Mouse (Mus musculus): ENCODE measurements around the gene Rhox4g. TPM values are rescaled to one million over a fixed set of nuclear protein-coding genes. Genes with fewer than 3 reads are reported as not detected.

Rhox4g gene
- polyA plus RNA-seq, 1 experiment from 2014 or later = not detected

Other genes with a start within 250 kb of the Rhox4g start
- not detected in 2 replicates for gene Rhox2b, start 239.3 kb downstream of the Rhox4g start, polyA plus RNA-seq (2015; fragmentation: Nextera tagmentation; extraction: Ambion mirVana)
- not detected in 2 replicates for gene Rhox4b, start 218.8 kb downstream of the Rhox4g start, polyA plus RNA-seq (2015; fragmentation: Nextera tagmentation; extraction: Ambion mirVana)
- gene Rhox2c, start 197.6 kb downstream of the Rhox4g start, polyA plus RNA-seq (2015; fragmentation: Nextera tagmentation; extraction: Ambion mirVana) = not detected in 2 replicates
- not detected in 2 replicates for gene Rhox3c, start 192.7 kb downstream of the Rhox4g start, polyA plus RNA-seq (2015; fragmentation: Nextera tagmentation; extraction: Ambion mirVana)
- gene Rhox4c, start 171.0 kb downstream of the Rhox4g start, polyA plus RNA-seq (2015; fragmentation: Nextera tagmentation; extraction: Ambion mirVana) = not detected in 2 replicates
- not detected in 2 replicates for gene Rhox2d, start 157.9 kb downstream of the Rhox4g start, polyA plus RNA-seq (2015; fragmentation: Nextera tagmentation; extraction: Ambion mirVana)
- not detected in 2 replicates for gene Rhox4d, start 137.0 kb downstream of the Rhox4g start, polyA plus RNA-seq (2015; fragmentation: Nextera tagmentation; extraction: Ambion mirVana)
- gene Rhox2e, start 120.9 kb downstream of the Rhox4g start, polyA plus RNA-seq (2015; fragmentation: Nextera tagmentation; extraction: Ambion mirVana) = not detected in 2 replicates
- gene Rhox3e, start 109.3 kb downstream of the Rhox4g start, polyA plus RNA-seq (2015; fragmentation: Nextera tagmentation; extraction: Ambion mirVana) = not detected in 2 replicates
- gene Rhox4e, start 93.9 kb downstream of the Rhox4g start, polyA plus RNA-seq (2015; fragmentation: Nextera tagmentation; extraction: Ambion mirVana) = not detected in 2 replicates
- not detected in 2 replicates for gene Rhox2f, start 79.9 kb downstream of the Rhox4g start, polyA plus RNA-seq (2015; fragmentation: Nextera tagmentation; extraction: Ambion mirVana)
- gene Rhox3f, start 70.3 kb downstream of the Rhox4g start, polyA plus RNA-seq (2015; fragmentation: Nextera tagmentation; extraction: Ambion mirVana) = not detected in 2 replicates
- gene Rhox4f, start 43.6 kb downstream of the Rhox4g start, polyA plus RNA-seq (2015; fragmentation: Nextera tagmentation; extraction: Ambion mirVana) = not detected in 2 replicates
- not detected in 2 replicates for gene Rhox3g, start 22.7 kb downstream of the Rhox4g start, polyA plus RNA-seq (2015; fragmentation: Nextera tagmentation; extraction: Ambion mirVana)
- gene Rhox2g, start 7.9 kb downstream of the Rhox4g start, polyA plus RNA-seq (2015; fragmentation: Nextera tagmentation; extraction: Ambion mirVana) = not detected in 2 replicates
- gene Rhox3h, start 17.4 kb upstream of the Rhox4g start, polyA plus RNA-seq (2015; fragmentation: Nextera tagmentation; extraction: Ambion mirVana) = not detected in 2 replicates
- gene Rhox2h, start 21.9 kb upstream of the Rhox4g start, polyA plus RNA-seq (2015; fragmentation: Nextera tagmentation; extraction: Ambion mirVana) = not detected in 2 replicates
- 1.1 and 1.5 TPM in 2 replicates for gene Rhox5, start 153.5 kb upstream of the Rhox4g start, polyA plus RNA-seq (2015; fragmentation: Nextera tagmentation; extraction: Ambion mirVana)
- gene Rhox6, start 175.6 kb upstream of the Rhox4g start, polyA plus RNA-seq (2015; fragmentation: Nextera tagmentation; extraction: Ambion mirVana) = not detected in 2 replicates
- not detected in 2 replicates for gene Rhox7a, start 180.4 kb upstream of the Rhox4g start, polyA plus RNA-seq (2015; fragmentation: Nextera tagmentation; extraction: Ambion mirVana)
- gene Rhox8, start 227.6 kb upstream of the Rhox4g start, polyA plus RNA-seq (2015; fragmentation: Nextera tagmentation; extraction: Ambion mirVana) = not detected in 2 replicates
- gene Rhox7b, start 245.9 kb upstream of the Rhox4g start, polyA plus RNA-seq (2015; fragmentation: Nextera tagmentation; extraction: Ambion mirVana) = not detected in 2 replicates